Mouse (Mus musculus): ENCODE data around the gene Gmeb1.
"Not testable (repeated sequence)": the region's sequence is repeated elsewhere in the genome, so short reads cannot be mapped to it uniquely, and the experiment has no call there.

The Gmeb1 gene

DNA sequence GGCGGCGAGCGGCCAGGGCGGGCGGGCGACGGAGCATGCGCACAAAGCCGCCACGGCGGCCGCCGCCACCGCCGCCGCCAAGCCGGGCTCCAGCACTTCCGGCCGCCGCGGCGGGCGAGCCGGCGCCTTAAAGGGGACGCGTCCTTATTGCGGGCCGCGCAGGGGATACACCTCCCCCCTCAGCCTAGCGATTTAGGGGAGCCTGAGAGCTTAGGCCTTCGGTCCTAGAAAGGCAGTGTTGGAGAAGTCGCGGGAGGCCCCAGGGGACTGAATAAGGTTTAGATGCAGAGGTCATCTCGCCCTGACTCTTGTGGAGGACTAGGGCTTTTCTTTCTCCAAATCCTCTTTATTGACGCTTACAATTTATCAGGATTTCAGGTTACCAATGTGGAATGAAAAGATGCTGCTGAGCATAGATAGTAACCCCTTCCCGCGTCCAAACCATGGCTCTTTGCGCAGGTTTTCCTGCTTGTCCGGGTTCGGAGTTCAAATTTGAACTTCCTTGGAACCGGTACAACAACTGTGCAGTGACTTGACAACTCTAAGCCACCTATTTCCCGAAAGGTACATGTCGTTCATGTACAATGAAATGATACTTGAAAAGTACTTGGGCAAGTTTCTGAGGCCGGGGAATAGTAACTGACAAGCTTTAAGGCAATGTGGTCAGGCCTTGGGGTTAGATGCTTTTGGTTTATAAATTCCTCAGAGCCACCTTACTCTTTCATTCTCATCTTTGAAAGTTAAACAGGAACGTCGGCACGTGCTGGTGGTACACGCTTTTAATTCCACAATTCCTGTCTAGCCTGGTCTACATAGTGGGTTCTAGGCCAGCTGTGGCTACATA, at the start of gene Gmeb1:
Gene Gmeb1 (minus strand): TSS at position 89 of the 844 bp plus-strand sequence.
- peak; percentile 86 for DNase-seq

DNA sequence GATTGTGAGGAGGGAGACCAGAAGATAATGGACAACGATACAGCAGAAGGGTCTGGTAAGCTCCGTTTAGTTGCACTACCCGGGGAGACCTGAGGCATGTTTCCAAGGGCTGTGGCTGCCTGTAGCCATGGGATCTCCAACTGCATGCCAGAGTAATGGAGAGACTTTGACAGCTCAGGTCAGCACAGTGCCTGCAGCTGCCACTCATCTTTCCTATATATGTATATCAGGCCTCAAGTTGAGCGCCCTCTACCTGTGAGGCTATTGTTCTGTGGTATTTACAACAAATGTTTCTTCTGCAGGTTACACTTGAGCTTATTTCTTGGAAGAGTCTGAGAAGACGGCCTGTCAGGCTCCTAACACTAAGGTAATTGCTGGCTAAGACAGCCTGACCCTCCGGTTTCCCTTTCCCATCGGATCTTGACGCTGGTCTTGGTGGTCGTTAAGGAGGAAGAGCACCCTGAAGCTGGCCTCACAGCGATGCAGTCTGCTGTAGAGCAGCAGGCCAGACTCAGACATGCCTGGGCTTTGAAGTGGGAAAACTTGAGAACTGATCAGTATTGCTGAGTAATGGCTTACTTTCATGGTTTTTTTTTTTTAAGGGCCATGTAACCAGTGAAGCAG, 48.6 kb upstream of the Gmeb1 start:
- peak; percentile 64 for DNase-seq

DNA sequence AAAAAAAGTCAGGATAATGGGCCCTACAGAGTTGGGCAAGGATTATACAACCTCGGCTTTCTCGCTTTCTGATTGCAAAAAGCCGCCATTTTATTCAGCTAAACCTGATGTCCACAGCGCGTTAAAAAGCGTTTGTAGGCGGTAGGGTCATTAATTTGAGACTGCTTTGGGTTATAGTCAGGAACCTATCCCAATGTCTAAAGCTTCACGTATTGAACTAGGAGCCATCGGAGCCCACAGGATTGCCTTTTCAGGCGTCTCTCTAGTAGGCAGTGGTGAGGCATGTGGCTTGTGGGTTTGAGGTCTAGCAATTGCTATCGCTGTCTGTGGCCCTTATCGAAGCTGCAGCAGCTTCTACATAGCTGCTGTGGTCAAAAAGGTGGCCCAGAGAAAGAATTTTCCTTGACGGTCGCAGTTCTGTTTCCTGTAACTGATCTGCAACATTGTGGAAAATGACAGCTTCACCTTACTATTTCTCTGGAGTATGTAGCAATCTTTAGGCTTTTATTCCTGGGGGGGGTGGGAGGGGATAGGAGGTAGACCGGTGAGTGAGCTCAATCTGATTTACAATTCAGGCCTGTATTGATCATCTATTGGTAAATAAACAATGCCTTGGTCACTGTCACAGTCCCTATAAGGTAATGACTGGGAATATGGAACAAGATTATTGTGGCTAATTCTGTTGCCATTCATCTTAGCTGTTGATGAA, 47.9 kb upstream of the Gmeb1 start:
- DNase-seq = peak; percentile 61

DNA sequence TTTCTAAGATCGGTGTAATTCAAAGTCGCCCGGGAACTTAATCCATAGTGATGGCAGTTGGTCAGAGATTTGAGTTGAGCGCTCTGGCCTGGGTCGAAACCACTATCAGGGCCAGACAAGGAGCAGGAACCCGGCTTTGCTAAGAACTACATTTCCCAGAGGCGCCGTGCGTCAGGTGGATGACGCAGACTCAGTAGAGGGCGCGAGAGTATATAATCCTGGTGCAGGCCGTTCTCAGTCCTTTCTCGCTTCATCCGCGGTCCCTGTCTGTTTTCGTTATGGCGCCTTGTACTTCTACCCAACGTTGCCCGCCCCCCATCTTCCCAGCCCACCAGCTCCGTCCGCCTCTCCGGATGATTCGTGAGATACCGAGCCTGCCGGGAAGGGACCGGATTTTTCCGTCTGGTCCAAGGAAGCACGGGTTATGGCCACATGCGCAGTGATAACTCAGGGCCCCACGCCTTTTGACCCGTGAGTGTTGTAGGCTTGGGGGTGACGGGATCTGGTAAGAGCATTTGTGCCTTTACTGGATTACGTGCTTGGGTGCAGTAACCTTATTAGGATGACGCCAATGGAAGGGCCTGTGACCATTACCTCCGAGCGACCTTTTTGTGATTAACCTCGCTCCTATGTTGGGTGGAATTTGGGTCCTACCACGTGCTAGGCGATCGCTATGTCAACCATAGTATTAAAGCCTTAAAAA, 47.2 kb upstream of the Gmeb1 start:
- peak; percentile 90 for DNase-seq

DNA sequence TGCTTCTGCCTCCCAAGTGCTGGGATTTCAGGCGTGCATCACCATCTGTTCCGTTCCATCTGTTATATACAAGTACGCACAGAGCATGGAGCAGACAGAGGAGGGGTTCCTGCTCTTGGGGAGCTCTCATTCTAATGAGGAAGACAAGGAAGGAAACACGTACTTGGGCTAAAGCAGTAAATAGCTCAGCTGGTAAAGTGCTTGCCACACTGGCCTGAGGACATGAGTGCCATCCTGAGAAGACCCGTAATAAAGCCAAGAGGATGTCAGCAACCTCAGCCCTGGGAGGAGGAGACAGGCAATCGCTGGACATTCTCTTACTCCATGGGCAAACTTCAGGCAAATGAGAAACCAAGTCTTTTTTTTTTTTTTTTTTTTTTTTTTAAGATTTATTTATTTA, 44.6 kb upstream of the Gmeb1 start:
- DNase-seq = no peak

GRCm38 (mm10) chr4:132305276-132305675, 43.9 kb upstream of the Gmeb1 start:
- peak; percentile 12 for DNase-seq

- DNase-seq = not testable (repeated sequence)
Observed at GRCm38 (mm10) chr4:132303484-132303883, 42.1 kb upstream of the Gmeb1 start.

GRCm38 (mm10) chr4:132302939-132303479, 41.6 kb upstream of the Gmeb1 start, which contains the start of gene Rab42:
TSS of gene Rab42 (minus strand) at chr4:132303385.
- peak; percentile 80 for DNase-seq

GRCm38 (mm10) chr4:132301965-132302938, 40.9 kb upstream of the Gmeb1 start:
- no peak for DNase-seq

- DNase-seq = no peak
Observed at GRCm38 (mm10) chr4:132301486-132301885, 40.1 kb upstream of the Gmeb1 start.

DNA sequence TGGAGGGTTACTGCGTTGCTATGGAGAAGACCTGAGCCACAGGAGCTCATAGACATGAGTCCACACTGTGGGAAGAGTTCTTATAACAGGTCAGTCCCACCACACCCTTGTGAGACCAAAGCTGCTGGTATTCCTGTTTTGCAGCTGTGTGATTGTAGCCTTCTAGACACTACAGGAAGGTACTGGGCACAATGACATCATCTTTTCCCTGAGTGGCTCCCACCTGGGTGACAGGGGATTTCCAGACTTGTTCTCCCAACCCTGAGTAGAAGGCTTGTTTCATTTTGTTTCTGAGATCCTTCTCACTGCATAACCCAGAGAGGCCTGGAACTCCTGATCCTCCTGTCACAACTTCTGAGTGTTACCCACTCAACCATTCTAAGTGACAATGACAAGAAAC, 38.4 kb upstream of the Gmeb1 start:
- no peak for DNase-seq

DNA sequence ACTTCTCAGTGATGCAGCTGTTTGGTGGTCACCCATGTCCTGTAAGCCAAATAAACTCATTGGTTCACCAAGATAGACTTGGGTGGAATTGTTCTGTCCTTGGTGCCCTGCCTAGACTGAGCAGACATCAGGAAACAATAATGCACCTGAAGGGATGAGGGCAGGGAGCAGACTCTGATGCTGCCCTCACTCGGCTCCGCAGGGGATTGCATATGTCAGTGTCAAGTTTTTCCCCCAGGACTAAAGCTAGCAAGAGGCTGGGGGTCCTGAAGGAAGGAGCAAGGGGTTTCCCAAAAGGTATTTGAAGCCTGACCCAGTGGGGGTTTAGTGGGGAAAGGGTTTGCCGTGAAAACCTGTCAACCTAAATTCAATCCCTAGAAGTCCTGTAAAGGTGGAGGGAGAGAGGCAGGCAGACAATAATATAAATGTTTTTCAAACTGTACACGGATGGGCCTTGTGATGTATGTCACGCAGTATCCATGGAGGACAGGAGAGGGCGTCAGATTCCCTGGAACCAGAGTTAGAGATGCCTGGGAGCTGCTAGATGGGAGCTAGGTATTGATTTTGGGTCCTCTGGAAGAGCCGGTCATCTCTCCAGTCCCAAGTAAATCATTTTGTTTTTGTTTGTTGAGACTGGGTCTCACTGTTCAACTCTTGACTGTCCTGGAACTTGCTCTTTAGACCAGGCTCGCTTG, 34.4 kb upstream of the Gmeb1 start:
- no peak for DNase-seq

- DNase-seq = no peak
Observed at GRCm38 (mm10) chr4:132293682-132294240, 32.4 kb upstream of the Gmeb1 start.

DNA sequence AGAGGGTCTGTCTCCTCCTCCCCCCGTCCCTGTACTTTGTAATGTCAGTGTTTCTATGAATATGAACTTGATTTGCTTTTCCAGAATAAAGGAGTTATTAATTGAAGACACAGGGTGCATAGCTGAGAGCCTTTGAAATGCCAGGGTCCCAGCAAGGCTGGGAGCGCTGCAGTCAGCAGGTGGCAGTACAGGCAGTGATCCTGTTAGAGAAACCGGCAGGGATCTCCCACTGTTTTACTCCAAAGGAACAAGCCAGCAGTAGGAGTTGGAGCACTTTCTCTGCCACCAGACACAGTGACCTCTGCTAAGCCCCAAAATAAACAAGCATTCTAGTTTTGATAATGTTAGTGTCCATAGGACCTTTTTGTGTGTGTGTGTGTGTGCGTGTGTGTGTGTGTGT, 31.6 kb upstream of the Gmeb1 start:
- no peak for DNase-seq

GRCm38 (mm10) chr4:132291624-132292335, 30.4 kb upstream of the Gmeb1 start:
- no peak for DNase-seq

DNA sequence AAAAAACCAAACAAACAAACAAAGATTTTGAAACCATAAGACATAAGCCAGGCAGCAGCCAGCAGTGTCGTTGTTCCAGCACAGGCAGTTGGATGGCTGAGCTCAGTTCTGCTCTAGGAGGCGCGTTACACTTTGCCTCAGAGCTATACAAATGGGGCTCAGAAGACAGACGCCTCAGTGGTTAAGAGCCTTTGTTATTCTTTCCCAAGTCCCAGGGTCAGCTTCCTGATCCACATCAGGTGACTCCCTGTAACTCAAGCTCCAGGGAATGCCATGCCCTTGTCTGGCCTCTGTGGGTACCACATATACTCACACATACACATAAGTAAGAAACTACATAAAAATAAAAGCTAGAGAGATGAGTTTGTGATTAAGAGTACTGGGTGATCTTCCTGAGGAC, 29.7 kb upstream of the Gmeb1 start:
- DNase-seq = no peak

DNA sequence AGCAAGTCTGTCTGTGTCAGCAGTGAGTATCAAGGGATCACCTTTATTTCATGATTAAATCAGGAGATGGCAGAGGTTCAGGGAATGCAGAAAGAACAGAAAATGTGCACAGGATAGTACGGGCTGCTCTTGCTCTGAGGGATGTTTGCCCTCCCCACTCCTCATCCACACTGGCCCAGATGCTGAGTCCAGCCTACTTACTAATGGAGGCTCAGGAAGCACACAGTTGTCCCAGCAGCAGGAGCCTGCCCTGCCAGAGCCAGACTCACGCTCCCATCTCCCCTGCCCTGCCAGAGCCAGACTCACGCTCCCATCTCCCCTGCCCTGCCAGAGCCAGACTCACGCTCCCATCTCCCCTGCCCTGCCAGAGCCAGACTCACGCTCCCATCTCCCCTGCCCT, 27.4 kb upstream of the Gmeb1 start:
- not testable (repeated sequence) for DNase-seq

DNA sequence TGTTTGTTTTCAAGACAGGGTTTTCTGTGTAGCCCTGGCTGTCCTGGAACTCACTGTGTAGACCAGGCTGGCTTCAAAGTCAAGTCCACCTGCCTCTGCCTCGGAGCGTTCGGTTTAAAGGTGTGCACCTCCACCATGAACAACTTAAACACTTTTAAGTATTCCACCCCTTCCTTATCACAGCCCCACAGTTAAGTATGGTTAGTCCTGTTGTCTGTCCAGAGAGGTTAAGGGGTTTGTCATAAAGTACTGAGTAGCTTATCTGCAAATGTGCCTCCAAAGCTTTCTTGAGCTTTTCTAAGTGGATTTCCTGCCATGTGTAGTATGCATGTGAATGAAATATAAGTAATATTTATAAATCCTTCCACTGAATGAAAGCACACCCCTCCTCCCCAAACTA, 14.5 kb upstream of the Gmeb1 start:
- DNase-seq = peak; percentile 24

DNA sequence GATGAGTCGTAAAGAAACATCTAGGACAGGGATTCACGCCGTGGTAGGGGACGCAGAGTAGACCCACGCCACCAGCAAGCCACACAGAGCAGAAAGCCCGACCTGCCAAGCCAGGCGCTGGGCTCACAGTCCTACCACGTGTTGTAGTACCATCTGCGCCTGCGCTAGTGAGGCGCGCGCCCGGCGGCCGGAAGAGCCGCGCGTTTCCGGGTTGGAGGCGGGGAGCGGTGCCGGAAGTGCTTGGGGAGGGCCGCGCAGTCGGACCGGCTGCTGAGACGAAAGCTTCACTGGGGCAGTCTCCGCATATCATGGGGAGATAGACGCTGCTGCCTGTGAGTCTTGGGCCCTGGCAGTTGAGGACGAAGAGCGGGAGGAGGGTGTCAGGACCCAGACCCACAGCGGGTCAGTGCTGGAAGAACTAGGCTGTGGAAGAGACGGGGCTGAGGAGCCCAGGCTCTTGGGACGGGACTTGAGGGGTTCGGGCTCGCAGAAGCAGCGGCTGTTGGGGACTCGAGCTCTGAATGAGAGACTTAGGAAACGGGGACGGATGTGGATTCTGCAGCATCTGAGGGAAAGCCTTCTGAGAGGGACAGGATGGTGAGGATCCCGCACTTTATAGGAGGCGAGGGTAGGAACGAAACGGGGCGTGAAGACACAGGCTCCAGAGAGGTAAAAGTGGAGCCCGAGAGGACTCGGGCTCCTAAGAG, 12.9 kb upstream of the Gmeb1 start, which contains the start of gene Taf12:
Gene Taf12 (plus strand): TSS at position 220 of the 707 bp plus-strand sequence.
- DNase-seq = peak; percentile 95

All from liver (tissue).